Mouse (Mus musculus) olfactory bulb, adult 2 months (tissue): Measurements from ENCODE around the gene Arid5b. TPM values are rescaled to one million over a fixed set of nuclear protein-coding genes. Genes with fewer than 3 reads are reported as not detected.

Source experiments
- H3K27ac ChIP-seq: fragments of 200-500 bp; 2 replicates; pipeline ENCODE4 v1.5.1; 2012; ENCODE audit warnings: low read depth, low read length; ENCODE audit not compliant: insufficient read depth
- H3K4me1 ChIP-seq: fragments of 200-500 bp; 2 replicates; pipeline ENCODE4 v1.6.1; 2012; ENCODE audit warnings: low read length; ENCODE audit not compliant: control insufficient read depth, insufficient read depth
- H3K4me3 ChIP-seq: fragments of 200-500 bp; 2 replicates; pipeline ENCODE4 v1.5.1; 2012; ENCODE audit warnings: mild to moderate bottlenecking, low read depth, low read length, moderate library complexity; ENCODE audit not compliant: insufficient read depth
- CTCF ChIP-seq: fragments of 200-500 bp; IDR thresholded peaks from 2 replicates; pipeline ENCODE4 v1.5.1; 2012; ENCODE audit warnings: low read depth, mild to moderate bottlenecking, low read length, moderate library complexity; ENCODE audit not compliant: insufficient read depth
- POLR2A ChIP-seq: fragments of 200-500 bp; IDR thresholded peaks from 2 replicates; pipeline ENCODE4 v1.6.1; 2012; ENCODE audit warnings: mild to moderate bottlenecking, low read depth, low read length, moderate library complexity; ENCODE audit not compliant: insufficient read depth
- WGBS: fragments of 180-500 bp; shearing (Covaris S2); methylation state at CpG from one replicate; pipeline ENCODE4 v1.1.7; 2018; 5-methylcytosine and 5-hydroxymethylcytosine counted together
- polyA plus RNA-seq: library from polyadenylated mRNA; stranded (reverse); fragments of >200 nt; gene quantifications from 2 replicates; pipeline ENCODE4 v1.2.4, GENCODE M21; 2012; ENCODE audit warnings: low replicate concordance; ENCODE audit not compliant: missing spikeins, insufficient read depth, insufficient read length

The Arid5b gene
- not detected in 2 replicates for polyA plus RNA-seq

- peak within 1 kb of the TSS; percentile 51 for H3K4me3 ChIP-seq
- WGBS, result under 1% methylated on average over 24 of the region's 24 CpGs
- H3K27ac ChIP-seq, result peak within 1 kb of the TSS; percentile 83
- no peak for TF ChIP-seq CTCF
- no peak for TF ChIP-seq POLR2A
- H3K4me1 ChIP-seq, result peaks cover 16% of the 10 kb centered on the region
Observed at GRCm38 (mm10) chr10:68278632-68279361, at the start of gene Arid5b. Gene Arid5b, minus strand, starts transcription at chr10:68278740.

GRCm38 (mm10) chr10:68325378-68325777, 46.8 kb upstream of the Arid5b start:
- WGBS, result 95% methylated on average over 6 of the region's 6 CpGs
- TF ChIP-seq CTCF, result no peak
- TF ChIP-seq POLR2A, result no peak
- Histone ChIP-seq H3K4me1 (no peaks in the 10 kb centered on the region), H3K27ac (no peak overlapping the region), H3K4me3 (no peak overlapping the region)

GRCm38 (mm10) chr10:68324061-68324460, 45.5 kb upstream of the Arid5b start:
- Histone ChIP-seq H3K27ac (no peak overlapping the region), H3K4me3 (no peak overlapping the region), H3K4me1 (peaks cover 2% of the 10 kb centered on the region; the same call in 1 of the 2 replicates)
- WGBS, result 47% methylated on average over 11 of the region's 11 CpGs
- no peak for TF ChIP-seq CTCF
- no peak for TF ChIP-seq POLR2A

- TF ChIP-seq POLR2A, result no peak
- no peak for TF ChIP-seq CTCF
- H3K4me1 ChIP-seq, result peaks cover 5% of the 10 kb centered on the region
- WGBS, result 91% methylated on average over 3 of the region's 3 CpGs
Observed at GRCm38 (mm10) chr10:68323167-68323566, 44.6 kb upstream of the Arid5b start.

GRCm38 (mm10) chr10:68320986-68321385, 42.4 kb upstream of the Arid5b start:
- no peak overlapping the region for H3K4me3 ChIP-seq
- WGBS, result 91% methylated on average over 4 of the region's 4 CpGs
- no peak for TF ChIP-seq CTCF
- no peak for TF ChIP-seq POLR2A

More at GRCm38 (mm10) chr10:68323167-68323566, 44.6 kb upstream of the Arid5b start:
- no peak overlapping the region for H3K4me3 ChIP-seq
- H3K27ac ChIP-seq, result no peak overlapping the region

GRCm38 (mm10) chr10:68320496-68320895, 42.0 kb upstream of the Arid5b start:
- Histone ChIP-seq H3K4me1 (peaks cover 5% of the 10 kb centered on the region), H3K27ac (no peak overlapping the region), H3K4me3 (no peak overlapping the region)
- WGBS, result over 99% methylated on average over 5 of the region's 5 CpGs
- TF ChIP-seq CTCF (no peak), POLR2A (no peak)

More at GRCm38 (mm10) chr10:68320986-68321385, 42.4 kb upstream of the Arid5b start:
- H3K27ac ChIP-seq, result no peak overlapping the region
- peaks cover 5% of the 10 kb centered on the region for H3K4me1 ChIP-seq

GRCm38 (mm10) chr10:68319438-68319837, 40.9 kb upstream of the Arid5b start:
- TF ChIP-seq CTCF, result no peak
- TF ChIP-seq POLR2A, result no peak
- H3K4me1 ChIP-seq, result peaks cover 5% of the 10 kb centered on the region
- H3K27ac ChIP-seq, result no peak overlapping the region
- 50% methylated on average over 6 of the region's 6 CpGs for WGBS
- no peak overlapping the region for H3K4me3 ChIP-seq

GRCm38 (mm10) chr10:68318438-68318979, 40.0 kb upstream of the Arid5b start:
- H3K27ac ChIP-seq, result no peak overlapping the region
- TF ChIP-seq POLR2A (no peak), CTCF (no peak)
- H3K4me1 ChIP-seq, result peaks cover 5% of the 10 kb centered on the region
- H3K4me3 ChIP-seq, result no peak overlapping the region
- 61% methylated on average over 6 of the region's 6 CpGs for WGBS

- Histone ChIP-seq H3K4me3 (no peak overlapping the region), H3K4me1 (no peaks in the 10 kb centered on the region), H3K27ac (no peak overlapping the region)
- 83% methylated on average over 8 of the region's 8 CpGs for WGBS
- TF ChIP-seq CTCF, result no peak
- no peak for TF ChIP-seq POLR2A
Observed at GRCm38 (mm10) chr10:68312734-68313133, 34.2 kb upstream of the Arid5b start.

- no peaks in the 10 kb centered on the region for H3K4me1 ChIP-seq
- 93% methylated on average over 7 of the region's 7 CpGs for WGBS
- H3K27ac ChIP-seq, result no peak overlapping the region
- no peak for TF ChIP-seq CTCF
- TF ChIP-seq POLR2A, result no peak
- H3K4me3 ChIP-seq, result no peak overlapping the region
Observed at GRCm38 (mm10) chr10:68301013-68301412, 22.5 kb upstream of the Arid5b start.
